Mouse (Mus musculus) left cerebral cortex, adult 9 months (tissue): ENCODE results near the gene Rsbn1.

Experiments used
- DNase-seq, 2 experiments: peaks; one replicate each; pipeline ENCODE4 v3.0.0; 2022; ENCODE audit warnings: low spot score in 2 of 2

Rsbn1 gene

GRCm38 (mm10) chr3:103948666-103949065 is 34.7 kb downstream of the Rsbn1 start:
- DNase-seq = no peak

GRCm38 (mm10) chr3:103960622-103961021 is 46.7 kb downstream of the Rsbn1 start:
- DNase-seq = no peak

GRCm38 (mm10) chr3:103967231-103967630 is 53.3 kb downstream of the Rsbn1 start:
- no peak for DNase-seq

GRCm38 (mm10) chr3:103967861-103968691 is 54.2 kb downstream of the Rsbn1 start, which contains the start of gene Phtf1:
TSS of gene Phtf1 (plus strand) at chr3:103968110.
- DNase-seq = peak; percentile 52 to 80

GRCm38 (mm10) chr3:103968701-103969100 is 54.8 kb downstream of the Rsbn1 start:
- peak; percentile 42 to 62 for DNase-seq

- no peak for DNase-seq
These were observed 57.2 kb downstream of the Rsbn1 start for GRCm38 (mm10) chr3:103971157-103971556.

- DNase-seq = no peak
These were observed 70.6 kb downstream of the Rsbn1 start for GRCm38 (mm10) chr3:103984556-103984955.

- DNase-seq = no peak
These were observed 71.3 kb downstream of the Rsbn1 start for GRCm38 (mm10) chr3:103985194-103985593.

GRCm38 (mm10) chr3:103987831-103988432 is 74.0 kb downstream of the Rsbn1 start:
- DNase-seq = no peak

GRCm38 (mm10) chr3:103989352-103989751 is 75.4 kb downstream of the Rsbn1 start:
- DNase-seq = no peak

GRCm38 (mm10) chr3:103991271-103991670 is 77.4 kb downstream of the Rsbn1 start:
- DNase-seq = no peak

GRCm38 (mm10) chr3:103998724-103999123 is 84.8 kb downstream of the Rsbn1 start:
- DNase-seq = no peak

- no peak for DNase-seq
These were observed 93.1 kb downstream of the Rsbn1 start for GRCm38 (mm10) chr3:104006896-104007466.

GRCm38 (mm10) chr3:104007479-104007878 is 93.6 kb downstream of the Rsbn1 start:
- peak in 1 of 2 experiments; percentile 42 for DNase-seq

GRCm38 (mm10) chr3:104009924-104010662 is 96.2 kb downstream of the Rsbn1 start:
- DNase-seq = no peak

GRCm38 (mm10) chr3:104011972-104012371 is 98.1 kb downstream of the Rsbn1 start:
- no peak for DNase-seq
